Mouse (Mus musculus) cerebellum, adult 2 months (tissue): ENCODE measurements around the gene Depdc1b. TPM values are rescaled to one million over a fixed set of nuclear protein-coding genes. Genes with fewer than 3 reads are reported as not detected.

Source experiments
- DNase-seq, 2 experiments: peaks; one replicate each; pipeline ENCODE4 v3.0.0; 2021
- H3K27ac ChIP-seq: fragments of 200-500 bp; 2 replicates; pipeline ENCODE4 v1.5.1; 2012; ENCODE audit warnings: low read length, control low read depth, inconsistent platforms; ENCODE audit not compliant: insufficient read depth
- H3K27me3 ChIP-seq: fragments of 200-500 bp; 2 replicates; pipeline ENCODE4 v1.6.1; 2012; ENCODE audit warnings: inconsistent platforms, mild to moderate bottlenecking, low read length, moderate library complexity; ENCODE audit not compliant: control insufficient read depth, insufficient read depth
- H3K4me1 ChIP-seq: fragments of 200-500 bp; 2 replicates; pipeline ENCODE4 v1.6.1; 2011; ENCODE audit warnings: low read length; ENCODE audit not compliant: control insufficient read depth, insufficient read depth
- H3K4me3 ChIP-seq: fragments of 200-500 bp; replicated peaks from 2 replicates; pipeline ENCODE3; 2011; ENCODE audit warnings: mild to moderate bottlenecking, low read depth, low read length, control low read depth; ENCODE audit not compliant: insufficient read depth
- CTCF ChIP-seq: fragments of 200-500 bp; IDR thresholded peaks from 2 replicates; pipeline ENCODE4 v1.5.1; 2011; ENCODE audit warnings: low read depth, mild to moderate bottlenecking, control low read depth, low read length, moderate library complexity, borderline replicate concordance; ENCODE audit not compliant: insufficient read depth
- POLR2A ChIP-seq: fragments of 200-500 bp; IDR thresholded peaks from 2 replicates; pipeline ENCODE4 v1.6.1; 2011; ENCODE audit warnings: low read length, control low read depth, borderline replicate concordance; ENCODE audit not compliant: insufficient read depth
- WGBS: fragments of 180-500 bp; shearing (Covaris S2); methylation state at CpG from one replicate; pipeline ENCODE4 v1.1.7; 2018; 5-methylcytosine and 5-hydroxymethylcytosine counted together
- polyA plus RNA-seq: library from polyadenylated mRNA; depleted of rRNA; stranded (reverse); fragments of >200 nt; gene quantifications from 2 replicates; pipeline ENCODE4 v1.2.3, GENCODE M21; 2012

Depdc1b gene
- polyA plus RNA-seq, 1 experiment = 0.98 TPM

DNA sequence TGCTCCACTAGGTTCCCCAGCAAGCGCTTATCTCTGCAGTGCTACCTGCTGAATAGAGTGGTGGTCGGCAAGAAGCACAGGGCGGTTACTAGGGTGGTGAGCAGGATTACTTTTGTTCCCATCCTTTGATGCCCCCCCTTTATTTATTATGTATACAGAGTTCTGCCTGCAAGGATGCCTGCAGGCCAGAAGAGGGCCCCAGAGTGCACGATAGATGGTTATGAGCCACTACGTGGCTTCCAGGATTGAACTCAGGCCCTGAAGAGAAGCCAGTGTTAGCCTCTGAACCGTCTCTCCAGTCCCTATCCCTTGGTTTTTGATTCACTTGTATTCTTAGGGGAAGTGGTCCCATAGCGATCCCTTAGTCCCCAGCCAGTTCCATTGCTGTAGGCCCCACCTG is 25.5 kb downstream of the Depdc1b start:
- H3K27me3 ChIP-seq = no peaks in the 10 kb centered on the region
- no peak for TF ChIP-seq POLR2A
- TF ChIP-seq CTCF = peak; percentile 18; the same call in 1 of the 2 replicates
- no peaks in the 10 kb centered on the region for H3K4me1 ChIP-seq
- no peak overlapping the region for H3K27ac ChIP-seq
- no peak overlapping the region for H3K4me3 ChIP-seq
- no peak for DNase-seq
- 80% methylated on average over 7 of the region's 7 CpGs for WGBS

DNA sequence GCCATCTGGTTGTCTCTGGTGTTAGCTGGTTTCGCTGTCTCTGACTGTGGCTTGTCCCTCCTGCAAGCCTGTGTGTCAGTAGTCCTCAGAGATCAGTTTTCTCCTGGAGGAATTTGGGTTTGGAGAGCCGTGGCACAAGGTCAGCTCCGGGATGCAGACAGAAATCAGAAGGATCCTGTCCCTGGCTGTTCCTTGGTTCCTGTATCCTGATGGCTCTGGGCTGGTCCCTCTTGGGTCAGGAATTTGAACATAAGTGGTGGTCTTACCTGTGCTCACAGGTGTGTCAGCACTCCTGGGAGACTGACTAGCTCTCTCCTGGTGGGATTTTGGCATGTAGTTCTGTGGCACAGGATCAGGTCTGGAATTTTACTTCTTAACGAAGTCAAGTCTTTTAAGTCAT is 29.6 kb downstream of the Depdc1b start:
- WGBS = 74% methylated on average over 4 of the region's 4 CpGs
- no peaks in the 10 kb centered on the region for H3K4me1 ChIP-seq
- TF ChIP-seq POLR2A (no peak), CTCF (no peak)

DNA sequence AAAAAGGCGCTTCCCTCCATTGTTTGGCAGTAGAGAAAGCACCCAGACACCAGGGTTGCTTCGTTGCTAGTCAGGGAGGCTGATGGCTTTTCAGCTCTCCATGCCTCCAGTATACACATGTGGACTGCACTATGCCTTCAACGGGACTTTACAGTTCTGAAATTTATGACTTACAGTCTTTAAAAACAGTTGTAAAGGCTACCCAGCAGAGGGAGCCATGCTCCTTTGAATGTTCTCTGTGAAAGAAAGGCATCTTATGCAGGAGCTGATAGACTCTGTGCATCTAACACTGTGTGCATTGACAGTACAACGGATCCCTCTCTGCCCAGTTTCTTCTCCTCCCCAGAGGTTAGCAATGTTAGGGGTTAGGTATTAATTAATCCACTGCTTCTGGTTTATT is 30.9 kb downstream of the Depdc1b start:
- no peak for TF ChIP-seq POLR2A
- TF ChIP-seq CTCF = peak; percentile 38; the same call in 1 of the 2 replicates
- Histone ChIP-seq H3K4me1 (no peaks in the 10 kb centered on the region), H3K27ac (no peak overlapping the region), H3K4me3 (no peak overlapping the region), H3K27me3 (no peaks in the 10 kb centered on the region)
- WGBS = 44% methylated on average over 4 of the region's 4 CpGs
- peak in 1 of 2 experiments; percentile 18 for DNase-seq

More for the DNA sequence above, 29.6 kb downstream of the Depdc1b start:
- H3K4me3 ChIP-seq = no peak overlapping the region
- no peak overlapping the region for H3K27ac ChIP-seq
- no peak for DNase-seq
- H3K27me3 ChIP-seq = no peaks in the 10 kb centered on the region

DNA sequence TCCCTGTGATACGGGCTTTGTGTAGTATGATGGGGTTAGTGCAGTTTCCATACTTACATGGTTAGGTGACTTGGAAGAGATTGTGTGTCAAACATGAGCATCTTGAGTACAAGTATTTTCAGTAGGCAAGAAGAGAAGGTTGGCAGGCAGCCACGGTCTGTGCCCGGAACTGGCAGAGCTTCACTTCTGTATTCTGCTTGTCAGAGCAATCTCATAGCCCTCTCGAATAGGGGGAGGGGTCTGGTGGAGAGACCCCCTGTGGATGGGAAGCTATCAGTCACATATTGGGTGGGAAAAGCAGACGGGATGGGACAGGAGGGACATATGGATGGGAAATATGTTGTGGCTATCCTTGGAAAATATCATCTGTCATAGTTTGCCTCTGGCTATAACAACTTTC is 33.5 kb downstream of the Depdc1b start:
- WGBS = 13% methylated on average over 5 of the region's 5 CpGs
- peak in 1 of 2 experiments; percentile 18 for DNase-seq
- Histone ChIP-seq H3K27ac (no peak overlapping the region), H3K4me3 (no peak overlapping the region), H3K27me3 (no peaks in the 10 kb centered on the region), H3K4me1 (no peaks in the 10 kb centered on the region)
- TF ChIP-seq CTCF (no peak), POLR2A (no peak)

DNA sequence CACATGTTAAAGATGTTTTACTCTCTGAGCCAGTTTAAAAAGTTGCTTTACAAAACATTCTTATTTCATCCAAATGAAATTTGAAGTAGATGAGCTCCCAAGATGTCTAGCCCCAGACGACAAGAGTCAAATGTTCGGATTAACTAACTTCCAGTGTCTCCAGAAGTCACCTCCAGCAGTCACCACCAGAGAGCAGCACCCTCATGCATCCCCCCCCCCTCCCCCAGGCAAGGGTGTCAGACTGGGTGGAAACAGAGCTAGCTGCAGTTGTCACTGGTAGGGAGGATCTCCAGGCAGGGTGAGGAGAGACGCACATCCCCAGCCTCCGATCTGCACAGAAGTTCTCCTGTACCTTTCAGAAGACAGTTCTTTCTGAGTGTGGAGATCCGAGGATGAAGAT is 37.6 kb downstream of the Depdc1b start:
- no peak for TF ChIP-seq POLR2A
- 0 out of 2 replicates have a peak, but pooled peaks have one; percentile 6 for TF ChIP-seq CTCF
- Histone ChIP-seq H3K4me1 (no peaks in the 10 kb centered on the region), H3K27ac (no peak overlapping the region), H3K4me3 (no peak overlapping the region), H3K27me3 (no peaks in the 10 kb centered on the region)
- 86% methylated on average over 5 of the region's 5 CpGs for WGBS
- DNase-seq = no peak

DNA sequence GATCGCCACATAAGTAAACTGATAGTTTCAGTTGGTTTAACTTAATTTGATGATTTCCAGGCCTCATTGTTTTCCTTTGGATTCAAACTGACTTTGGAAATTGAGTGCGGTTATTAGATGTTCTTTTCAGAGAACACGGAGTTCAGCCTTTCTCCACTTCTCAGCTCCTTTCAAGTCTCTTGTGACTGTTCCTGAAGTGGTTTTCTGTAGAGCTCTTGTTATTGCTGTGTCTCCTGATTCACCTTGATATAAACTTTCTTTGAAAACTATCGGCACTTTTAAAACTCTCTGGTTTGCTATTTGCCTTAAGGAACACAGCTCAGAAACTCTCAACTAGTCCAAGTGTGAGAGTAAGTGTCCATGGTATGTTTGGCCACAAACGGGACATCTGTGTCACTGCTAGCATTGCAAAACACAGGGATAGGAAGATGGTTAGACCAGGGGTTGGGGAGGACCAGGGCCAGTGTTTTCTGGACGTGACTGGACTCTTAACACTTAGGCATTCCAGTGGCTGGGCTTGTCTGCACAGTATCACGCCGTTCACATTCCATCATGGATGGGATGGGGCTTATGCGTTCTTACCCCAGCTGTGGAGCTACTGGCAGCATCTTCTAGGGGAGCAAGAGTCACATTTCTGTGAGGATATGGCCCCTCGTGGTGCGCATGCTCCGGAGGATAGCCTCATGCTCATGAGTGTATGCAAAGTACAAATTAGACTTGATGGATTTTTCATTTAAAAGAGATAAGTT is 38.8 kb downstream of the Depdc1b start:
- 84% methylated on average over 12 of the region's 12 CpGs for WGBS
- Histone ChIP-seq H3K27ac (no peak overlapping the region), H3K4me3 (no peak overlapping the region), H3K4me1 (no peaks in the 10 kb centered on the region), H3K27me3 (no peaks in the 10 kb centered on the region)
- DNase-seq = no peak
- TF ChIP-seq POLR2A = no peak
- no peak for TF ChIP-seq CTCF

DNA sequence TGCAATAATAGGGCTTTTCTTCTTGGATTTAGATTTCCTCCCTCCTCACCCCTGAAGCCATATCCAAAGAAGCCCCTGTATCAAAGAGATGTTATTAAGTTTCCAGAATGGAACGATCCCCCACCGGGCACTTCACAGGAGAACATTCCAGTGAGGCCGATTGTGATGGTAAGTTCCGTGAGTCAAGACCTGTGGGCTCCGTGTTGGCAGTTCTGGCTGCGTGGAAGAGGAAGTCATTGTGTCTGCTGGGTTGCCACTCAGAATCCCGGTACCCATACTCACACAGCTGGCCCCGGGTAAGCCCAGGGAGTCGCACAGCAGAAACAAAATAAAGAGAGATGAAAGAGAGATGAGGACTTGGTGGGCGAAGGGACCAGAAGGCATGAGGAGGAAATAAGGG is 41.2 kb downstream of the Depdc1b start:
- Histone ChIP-seq H3K4me3 (no peak overlapping the region), H3K4me1 (no peaks in the 10 kb centered on the region), H3K27ac (no peak overlapping the region), H3K27me3 (no peaks in the 10 kb centered on the region)
- 24% methylated on average over 10 of the region's 10 CpGs for WGBS
- TF ChIP-seq CTCF (no peak), POLR2A (no peak)
- no peak for DNase-seq

DNA sequence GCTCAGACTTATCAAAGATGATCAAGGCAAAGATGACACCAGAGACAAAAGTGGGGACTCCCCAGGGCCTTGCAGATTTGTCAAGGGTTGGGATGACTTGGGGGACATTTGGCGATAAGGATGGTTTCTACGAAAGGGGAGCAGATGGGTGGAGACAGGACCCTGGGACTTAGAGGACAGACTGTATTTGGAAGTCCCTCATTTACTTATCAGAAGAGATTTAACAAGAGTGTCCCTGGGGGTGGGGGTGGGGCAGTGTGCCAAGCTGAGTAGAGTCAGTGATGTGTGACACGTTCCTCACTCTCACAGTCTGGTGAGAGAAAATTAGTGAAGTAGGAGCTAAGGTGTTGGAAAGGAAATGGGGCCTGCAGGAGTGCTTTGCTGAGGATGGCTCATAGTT is 42.1 kb downstream of the Depdc1b start:
- 36% methylated on average over 3 of the region's 3 CpGs for WGBS
- Histone ChIP-seq H3K27me3 (no peaks in the 10 kb centered on the region), H3K4me3 (no peak overlapping the region), H3K27ac (no peak overlapping the region), H3K4me1 (no peaks in the 10 kb centered on the region)
- DNase-seq = no peak
- TF ChIP-seq POLR2A (no peak), CTCF (no peak)
